Mouse (Mus musculus) spleen, adult 2 months (tissue): ENCODE data around the gene Cpox.

Source experiments
- CTCF ChIP-seq: fragments of 200-500 bp; IDR thresholded peaks from 2 replicates; pipeline ENCODE4 v1.5.1; 2011; ENCODE audit warnings: mild to moderate bottlenecking, inconsistent platforms; ENCODE audit not compliant: insufficient read depth, insufficient read length, insufficient replicate concordance; ENCODE audit errors: extremely low read depth
- POLR2A ChIP-seq: fragments of 200-500 bp; IDR thresholded peaks from 2 replicates; pipeline ENCODE4 v1.6.1; 2011; ENCODE audit warnings: low read depth, low read length, inconsistent platforms

GRCm38 (mm10) chr16:58658668-58659067, 11.4 kb upstream of the Cpox start:
- TF ChIP-seq CTCF = no peak
- no peak for TF ChIP-seq POLR2A
